Mouse (Mus musculus) brain, adult 10 weeks (tissue): ENCODE data around the gene Rbm17. TPM values are rescaled to one million over a fixed set of nuclear protein-coding genes. Genes with fewer than 3 reads are reported as not detected.

Experiments
- polyA plus RNA-seq: library from polyadenylated mRNA; stranded (reverse); fragments of 350-450 nt; fragmentation: Illumina TruSeq; extraction: RNeasy Lipid Tissue Mini Kit (QIAGEN cat#74804); gene quantifications from one replicate; pipeline ENCODE4 v1.2.3, GENCODE M21; 2015; ENCODE audit warnings: low read depth, low replicate concordance

Gene Rbm17
- 89.6 TPM for polyA plus RNA-seq

GRCm38 (mm10) chr2:11604053-11604452 lies at the start of gene Rbm17:
Rbm17 (minus strand) TSS chr2:11604153.

GRCm38 (mm10) chr2:11642451-11642941 lies 38.5 kb upstream of the Rbm17 start, which contains the start of gene Il2ra:
Il2ra (plus strand) TSS chr2:11642807.

GRCm38 (mm10) chr2:11625890-11626289 lies 21.9 kb upstream of the Rbm17 start, which contains the start of gene Gm17490:
Gm17490 (minus strand) TSS chr2:11626264.

GRCm38 (mm10) chr2:11553471-11554400 lies 50.2 kb downstream of the Rbm17 start, which contains the start of gene Pfkfb3:
Pfkfb3 (minus strand) TSS chr2:11554077.

Other genes with a start within 250 kb of the Rbm17 start
- 26.8 TPM for gene Pfkfb3, start 50.1 kb downstream of the Rbm17 start, polyA plus RNA-seq
- gene Gm17490, start 22.1 kb upstream of the Rbm17 start, polyA plus RNA-seq = not detected
- gene Il2ra, start 38.7 kb upstream of the Rbm17 start, polyA plus RNA-seq = 0.09 TPM
- 11.9 TPM for gene Il15ra, start 101.1 kb upstream of the Rbm17 start, polyA plus RNA-seq
- gene Fbh1, start 173.4 kb upstream of the Rbm17 start, polyA plus RNA-seq = 66.8 TPM
- gene Ankrd16, start 173.7 kb upstream of the Rbm17 start, polyA plus RNA-seq = 40.2 TPM